Mouse (Mus musculus): ENCODE data around the gene Eif4e2.

- no peak for TF ChIP-seq ELF1 (IDR thresholded peaks at IDR 0.05; ENCODE audit: low read depth, low read length)
- no peak for TF ChIP-seq ZC3H11A (IDR thresholded peaks at IDR 0.05; ENCODE audit: low read depth, low read length)
- no peak for TF ChIP-seq GABPA (IDR thresholded peaks at IDR 0.05; ENCODE audit: insufficient replicate concordance, low read depth, low read length)
- TF ChIP-seq POLR2A (IDR thresholded peaks at IDR 0.05; ENCODE audit: low read depth, low read length), result no peak
- no peak for TF ChIP-seq EP300 (IDR thresholded peaks at IDR 0.05; ENCODE audit: low read length)
- TF ChIP-seq USF1 (IDR thresholded peaks at IDR 0.05; ENCODE audit: low read depth, low read length), result no peak
- TF ChIP-seq SMC3 (IDR thresholded peaks at IDR 0.05; ENCODE audit: low read depth, low read length), result no peak
- no peak for TF ChIP-seq ETS1 (conservative IDR thresholded peaks at IDR 0.05; ENCODE audit: low read depth, low read length)
- no peak for TF ChIP-seq ZNF384 (IDR thresholded peaks at IDR 0.05; ENCODE audit: low read depth, low read length)
Observed at GRCm38 (mm10) chr1:87239056-87239455, 25.3 kb downstream of the Eif4e2 start.

Data from CH12.LX (cell line).